Mouse (Mus musculus) neutrophil, adult 83 days (primary cell): ENCODE data around the gene 1700016D06Rik. TPM values are rescaled to one million over a fixed set of nuclear protein-coding genes. Genes with fewer than 3 reads are reported as not detected.

Source experiments
- total RNA-seq, 2 experiments: library from RNA; stranded (reverse); gene quantifications; one replicate each; pipeline ENCODE4 v1.2.4; 2023

1700016D06Rik gene
- not detected for total RNA-seq

GRCm38 (mm10) chr8:11701033-11701362, at the start of gene 1700016D06Rik:
1700016D06Rik (minus strand) TSS chr8:11701063.

GRCm38 (mm10) chr8:11727651-11728481, 27.0 kb upstream of the 1700016D06Rik start, which contains the start of gene Arhgef7:
Arhgef7 (plus strand) TSS chr8:11727721.

GRCm38 (mm10) chr8:11635611-11636081, 65.2 kb downstream of the 1700016D06Rik start, which contains the start of gene Ankrd10:
Ankrd10 (minus strand) TSS chr8:11635757.

Other genes starting within 250 kb of the 1700016D06Rik start
- 10 to 100 TPM; 10.8 to 17.7 TPM for gene Rab20, start 222.4 kb downstream of the 1700016D06Rik start, total RNA-seq
- gene Naxd, start 203.6 kb downstream of the 1700016D06Rik start, total RNA-seq = 10 to 100 TPM; 30.2 to 31.8 TPM
- gene Cars2, start 150.3 kb downstream of the 1700016D06Rik start, total RNA-seq = 10 to 100 TPM; 20.7 to 27.6 TPM
- 10 to 100 TPM; 52.8 to 54.0 TPM for gene Ing1, start 145.5 kb downstream of the 1700016D06Rik start, total RNA-seq
- gene Ankrd10, start 65.3 kb downstream of the 1700016D06Rik start, total RNA-seq = 10 to 100 TPM; 21.3 to 21.6 TPM
- 10 to 100 TPM; 34.3 to 41.0 TPM for gene Arhgef7, start 26.7 kb upstream of the 1700016D06Rik start, total RNA-seq
- not detected for gene Tex29, start 139.4 kb upstream of the 1700016D06Rik start, total RNA-seq